Mouse (Mus musculus): Measurements from ENCODE around the gene Jund. TPM values are rescaled to one million over a fixed set of nuclear protein-coding genes. Genes with fewer than 3 reads are reported as not detected.
A peak's percentile ranks its signal among the peaks of the same experiment; 100 is the strongest.

Gene Jund
- polyA plus RNA-seq, 1 experiment from 2014 or later, result 117 TPM

DNA sequence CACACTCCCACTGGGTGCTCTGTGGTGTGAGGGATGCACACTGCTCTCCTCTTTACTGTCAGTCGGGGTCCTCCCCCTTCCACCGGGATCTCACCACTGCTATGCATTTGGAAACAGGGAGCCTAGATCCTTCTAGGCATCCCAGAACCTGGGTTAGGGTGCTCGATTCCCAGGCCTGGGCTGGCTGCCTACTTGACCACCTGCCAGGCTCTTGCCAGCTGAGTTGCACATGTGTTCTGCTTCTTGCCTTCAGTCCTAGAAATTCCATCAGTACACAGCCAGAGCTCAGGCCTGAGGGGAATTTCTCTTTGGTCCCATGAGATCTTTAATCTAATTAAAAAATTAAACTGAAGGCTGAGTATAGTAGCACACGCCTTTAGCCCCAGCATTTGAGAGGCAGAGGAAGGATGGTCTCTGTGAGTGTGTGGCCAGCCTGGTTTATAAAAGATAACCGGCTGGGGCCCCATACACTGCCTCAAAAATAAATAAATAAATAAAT, 8.8 kb upstream of the Jund start:
- H3K9ac ChIP-seq (replicated peaks), result no peak overlapping the region
- H3K36me3 ChIP-seq, result no peaks in the 10 kb centered on the region
- H3K27me3 ChIP-seq, result no peaks in the 10 kb centered on the region
- H3K4me2 ChIP-seq, result no peak overlapping the region
- ATAC-seq (ENCODE audit: insufficient number of reproducible peaks, insufficient read depth, low FRiP score, low TSS enrichment, low read depth), result no peak
- WGBS, result 78% methylated on average over 5 of the region's 5 CpGs
- peak overlapping the region; percentile 59 for H3K27ac ChIP-seq
- H3K4me1 ChIP-seq (replicated peaks), result peaks cover 32% of the 10 kb centered on the region
- no peak overlapping the region for H3K4me3 ChIP-seq (replicated peaks)
- H3K9me3 ChIP-seq, result no peaks in the 10 kb centered on the region

DNA sequence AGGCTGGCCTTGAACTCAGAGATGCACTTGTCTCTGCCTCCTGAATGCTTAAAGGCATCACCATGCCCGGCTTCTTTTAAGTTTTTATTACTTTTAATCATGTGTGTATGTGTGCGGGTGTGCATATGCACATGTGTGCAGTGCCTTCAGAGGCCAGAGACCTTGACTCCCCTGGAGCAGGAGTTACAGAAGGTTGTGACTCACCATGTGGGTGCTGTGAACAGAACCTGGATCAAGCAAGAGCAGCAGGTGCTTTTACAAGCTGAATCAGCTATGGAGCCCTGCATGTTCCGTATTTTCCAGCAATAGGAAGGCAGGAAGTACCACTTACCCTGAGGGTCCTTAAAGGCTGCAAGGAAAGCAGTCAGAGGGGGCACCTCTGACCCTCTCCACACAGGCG, 7.5 kb upstream of the Jund start:
- H3K27ac ChIP-seq, result peak overlapping the region; percentile 95
- H3K9me3 ChIP-seq, result no peaks in the 10 kb centered on the region
- H3K36me3 ChIP-seq, result no peaks in the 10 kb centered on the region
- no peaks in the 10 kb centered on the region for H3K27me3 ChIP-seq
- peaks cover 45% of the 10 kb centered on the region for H3K4me1 ChIP-seq (replicated peaks)
- no peak; the same call in 1 of the 2 replicates for ATAC-seq (ENCODE audit: insufficient number of reproducible peaks, insufficient read depth, low FRiP score, low TSS enrichment, low read depth)
- H3K9ac ChIP-seq (replicated peaks), result peak overlapping the region; percentile 63
- H3K4me2 ChIP-seq, result peak overlapping the region; percentile 55
- WGBS, result 48% methylated on average over 4 of the region's 4 CpGs
- H3K4me3 ChIP-seq (replicated peaks), result peak overlapping the region; percentile 31

DNA sequence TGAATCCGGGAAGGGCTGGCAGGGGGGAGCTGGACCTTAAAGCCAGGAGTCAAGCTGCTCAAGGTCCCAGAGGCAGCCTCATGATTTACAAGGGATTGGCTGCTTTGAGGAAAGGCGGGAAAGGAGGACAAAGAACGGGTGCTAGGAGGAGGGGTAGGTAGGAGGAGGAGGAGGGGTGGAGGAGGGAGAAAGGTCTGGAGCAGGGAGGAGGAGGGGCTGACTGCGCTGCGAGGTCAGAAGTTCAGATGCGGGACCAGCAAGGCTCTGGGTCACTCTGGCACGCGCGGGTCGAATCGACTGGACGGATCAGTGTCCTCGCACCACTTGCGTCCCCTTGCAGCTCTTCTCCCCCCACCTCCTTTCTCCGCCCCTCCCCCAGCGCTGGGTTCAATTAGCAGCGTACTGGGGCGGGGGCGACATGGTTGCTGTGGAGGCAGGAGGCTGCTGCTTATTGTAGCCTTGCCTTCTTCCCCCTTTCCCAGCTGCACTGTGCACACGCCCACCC, 7.0 kb upstream of the Jund start:
- Histone ChIP-seq H3K36me3 (no peaks in the 10 kb centered on the region), H3K9me3 (no peaks in the 10 kb centered on the region), H3K4me3 (replicated peaks) (peak overlapping the region; percentile 31), H3K27me3 (no peaks in the 10 kb centered on the region), H3K4me1 (replicated peaks) (peaks cover 50% of the 10 kb centered on the region), H3K27ac (peak overlapping the region; percentile 95), H3K9ac (replicated peaks) (peak overlapping the region; percentile 63), H3K4me2 (peak overlapping the region; percentile 55)
- WGBS, result under 1% methylated on average over 20 of the region's 20 CpGs
- peak; percentile 45 for ATAC-seq (ENCODE audit: insufficient number of reproducible peaks, insufficient read depth, low FRiP score, low TSS enrichment, low read depth)

- Histone ChIP-seq H3K9me3 (no peaks in the 10 kb centered on the region), H3K4me1 (replicated peaks) (peaks cover 65% of the 10 kb centered on the region), H3K27me3 (no peaks in the 10 kb centered on the region), H3K36me3 (no peaks in the 10 kb centered on the region), H3K9ac (replicated peaks) (no peak overlapping the region), H3K4me2 (no peak overlapping the region), H3K4me3 (replicated peaks) (no peak overlapping the region), H3K27ac (peak overlapping the region; percentile 29; the same call in 1 of the 2 replicates)
- WGBS, result 74% methylated on average over 5 of the region's 5 CpGs
- ATAC-seq (ENCODE audit: insufficient number of reproducible peaks, insufficient read depth, low FRiP score, low TSS enrichment, low read depth), result no peak
These were observed 5.1 kb upstream of the Jund start for GRCm38 (mm10) chr8:70693636-70694035.

GRCm38 (mm10) chr8:70695318-70696018, 3.3 kb upstream of the Jund start:
- Histone ChIP-seq H3K4me2 (peak overlapping the region; percentile 72), H3K4me3 (replicated peaks) (0 out of 2 replicates have a peak overlapping the region, but pooled peaks have one; percentile 2), H3K4me1 (replicated peaks) (peaks cover 59% of the 10 kb centered on the region)

GRCm38 (mm10) chr8:70696019-70696885, 2.5 kb upstream of the Jund start:
- Histone ChIP-seq H3K27ac (peak overlapping the region; percentile 99), H3K4me2 (peak overlapping the region; percentile 72), H3K4me1 (replicated peaks) (peaks cover 60% of the 10 kb centered on the region), H3K9me3 (no peaks in the 10 kb centered on the region), H3K36me3 (no peaks in the 10 kb centered on the region), H3K4me3 (replicated peaks) (peak overlapping the region; percentile 25), H3K9ac (replicated peaks) (peak overlapping the region; percentile 32), H3K27me3 (no peaks in the 10 kb centered on the region)
- ATAC-seq (ENCODE audit: insufficient number of reproducible peaks, insufficient read depth, low FRiP score, low TSS enrichment, low read depth), result no peak
- 4% methylated on average over 31 of the region's 31 CpGs for WGBS

More at GRCm38 (mm10) chr8:70695318-70696018, 3.3 kb upstream of the Jund start:
- no peaks in the 10 kb centered on the region for H3K36me3 ChIP-seq
- no peaks in the 10 kb centered on the region for H3K9me3 ChIP-seq
- WGBS, result 22% methylated on average over 32 of the region's 32 CpGs
- no peaks in the 10 kb centered on the region for H3K27me3 ChIP-seq
- ATAC-seq (ENCODE audit: insufficient number of reproducible peaks, insufficient read depth, low FRiP score, low TSS enrichment, low read depth), result no peak
- H3K9ac ChIP-seq (replicated peaks), result peak overlapping the region; percentile 27
- peak overlapping the region; percentile 99 for H3K27ac ChIP-seq

DNA sequence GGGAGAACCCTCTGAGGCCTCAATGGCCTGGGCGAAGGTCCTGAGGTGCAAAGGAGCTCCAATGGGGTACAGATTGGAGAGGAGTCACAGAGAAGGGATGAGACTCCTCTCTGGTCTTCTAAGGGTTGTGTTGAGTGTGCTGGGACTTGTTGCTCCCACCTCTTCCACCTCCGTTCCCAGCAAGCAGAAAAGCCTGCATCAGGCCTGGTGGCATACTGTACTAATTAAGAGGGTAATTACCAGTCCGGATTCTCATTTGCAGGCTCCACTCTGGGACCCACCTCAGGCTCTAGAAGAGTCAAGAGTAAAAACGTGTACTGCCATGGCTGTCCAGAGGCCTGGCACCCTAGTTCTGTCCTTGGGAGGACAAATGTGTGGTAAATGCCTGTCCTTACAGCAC, 1.8 kb upstream of the Jund start:
- Histone ChIP-seq H3K27ac (peak overlapping the region; percentile 99), H3K36me3 (peaks cover under 1% of the 10 kb centered on the region; the same call in 1 of the 2 replicates), H3K4me1 (replicated peaks) (peaks cover 60% of the 10 kb centered on the region), H3K4me3 (replicated peaks) (peak overlapping the region; percentile 25), H3K27me3 (no peaks in the 10 kb centered on the region), H3K4me2 (peak overlapping the region; percentile 72), H3K9ac (replicated peaks) (peak overlapping the region; percentile 32; the same call in 1 of the 2 replicates), H3K9me3 (no peaks in the 10 kb centered on the region)
- no peak for ATAC-seq (ENCODE audit: insufficient number of reproducible peaks, insufficient read depth, low FRiP score, low TSS enrichment, low read depth)
- WGBS, result 19% methylated on average over 4 of the region's 4 CpGs

- Histone ChIP-seq H3K27ac (peak overlapping the region; percentile 99), H3K27me3 (no peaks in the 10 kb centered on the region), H3K36me3 (peaks cover 8% of the 10 kb centered on the region), H3K4me2 (peak overlapping the region; percentile 72), H3K4me1 (replicated peaks) (peaks cover 61% of the 10 kb centered on the region), H3K9ac (replicated peaks) (no peak overlapping the region), H3K4me3 (replicated peaks) (peak overlapping the region; percentile 99), H3K9me3 (no peaks in the 10 kb centered on the region)
- no peak for ATAC-seq (ENCODE audit: insufficient number of reproducible peaks, insufficient read depth, low FRiP score, low TSS enrichment, low read depth)
- WGBS, result 70% methylated on average over 12 of the region's 12 CpGs
These were observed 1.1 kb upstream of the Jund start for GRCm38 (mm10) chr8:70697366-70698250.

DNA sequence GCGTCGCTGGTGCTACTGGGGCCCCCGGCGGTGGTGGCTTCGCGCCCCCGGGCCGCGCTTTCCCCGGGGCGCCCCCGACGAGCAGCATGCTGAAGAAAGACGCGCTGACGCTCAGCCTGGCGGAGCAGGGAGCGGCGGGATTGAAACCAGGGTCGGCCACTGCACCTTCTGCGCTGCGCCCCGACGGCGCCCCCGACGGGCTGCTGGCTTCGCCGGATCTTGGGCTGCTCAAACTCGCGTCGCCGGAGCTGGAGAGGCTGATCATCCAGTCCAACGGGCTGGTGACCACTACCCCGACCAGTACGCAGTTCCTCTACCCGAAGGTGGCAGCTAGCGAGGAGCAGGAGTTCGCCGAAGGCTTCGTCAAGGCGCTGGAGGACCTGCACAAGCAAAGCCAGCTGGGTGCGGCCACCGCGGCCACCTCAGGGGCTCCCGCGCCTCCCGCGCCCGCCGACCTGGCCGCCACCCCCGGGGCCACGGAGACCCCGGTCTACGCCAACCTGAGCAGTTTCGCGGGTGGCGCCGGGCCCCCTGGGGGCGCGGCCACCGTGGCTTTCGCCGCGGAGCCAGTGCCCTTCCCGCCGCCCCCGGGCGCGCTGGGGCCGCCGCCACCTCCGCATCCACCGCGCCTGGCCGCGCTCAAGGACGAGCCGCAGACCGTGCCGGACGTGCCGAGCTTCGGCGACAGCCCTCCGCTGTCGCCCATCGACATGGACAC, 526 bp downstream of the Jund start:
- peak overlapping the region; percentile 99 for H3K9ac ChIP-seq (replicated peaks)
- peaks cover 18% of the 10 kb centered on the region for H3K36me3 ChIP-seq
- ATAC-seq (ENCODE audit: insufficient number of reproducible peaks, insufficient read depth, low FRiP score, low TSS enrichment, low read depth), result 0 out of 2 replicates have a peak, but pooled peaks have one; percentile 0
- H3K4me3 ChIP-seq (replicated peaks), result peak overlapping the region; percentile 99
- peaks cover 57% of the 10 kb centered on the region for H3K4me1 ChIP-seq (replicated peaks)
- H3K9me3 ChIP-seq, result no peaks in the 10 kb centered on the region
- peak overlapping the region; percentile 72 for H3K4me2 ChIP-seq
- peak overlapping the region; percentile 99 for H3K27ac ChIP-seq
- no peaks in the 10 kb centered on the region for H3K27me3 ChIP-seq
- under 1% methylated on average over 78 of the region's 89 CpGs for WGBS
